Mouse (Mus musculus) liver, embryonic 14.5 days (tissue): ENCODE data around the gene Afdn. TPM values are rescaled to one million over a fixed set of nuclear protein-coding genes. Genes with fewer than 3 reads are reported as not detected.

Experiments used
- ATAC-seq: fragments of 200-750 bp; cut with Nextera tagmentation; 2 replicates; pipeline ENCODE4 v1.8.0; 2017; ENCODE audit warnings: moderate number of reproducible peaks, mild to moderate bottlenecking, moderate library complexity; ENCODE audit not compliant: insufficient read depth
- DNase-seq, 3 experiments: peaks; one replicate each; pipeline ENCODE4 v3.0.0-alpha.2; 2012 to 2013; ENCODE audit warnings: low read depth in 3 of 3, low spot score in 3 of 3
- H3K27ac ChIP-seq: fragments of 300-500 bp; sonication (generic); 2 replicates; pipeline ENCODE4 v1.5.1; 2014; ENCODE audit warnings: moderate library complexity, mild to moderate bottlenecking, control low read depth, inconsistent platforms
- H3K27me3 ChIP-seq: fragments of 300-500 bp; sonication (generic); 2 replicates; pipeline ENCODE4 v1.6.1; 2014; ENCODE audit warnings: mild to moderate bottlenecking, low read length, moderate library complexity; ENCODE audit not compliant: control insufficient read depth, insufficient read depth
- H3K36me3 ChIP-seq: fragments of 300-500 bp; sonication (generic); replicated peaks from 2 replicates; pipeline ENCODE4 v1.6.1; 2014; ENCODE audit warnings: low read depth; ENCODE audit not compliant: control insufficient read depth, insufficient read depth
- H3K4me1 ChIP-seq, 2 experiments: fragments of 200-500 bp in 1 of 2; fragments of 300-500 bp in 1 of 2; sonication (generic) in 1 of 2; replicated peaks; 2 replicates each; pipeline ENCODE4 v1.6.1; 2012 to 2014; ENCODE audit warnings: antibody characterized with exemption in 1 of 2, inconsistent platforms in 1 of 2, low read length in 1 of 2; ENCODE audit not compliant: control insufficient read depth in 2 of 2, insufficient read depth in 2 of 2
- H3K4me2 ChIP-seq: fragments of 300-500 bp; sonication (generic); 2 replicates; pipeline ENCODE4 v1.6.1; 2014; ENCODE audit warnings: low read depth, mild to moderate bottlenecking, control low read depth, moderate library complexity
- H3K4me3 ChIP-seq, 2 experiments: fragments of 200-500 bp in 1 of 2; fragments of 300-500 bp in 1 of 2; sonication (generic) in 1 of 2; 2 replicates each; pipeline ENCODE4 v1.5.1; 2012 to 2014; ENCODE audit warnings: low read depth in 2 of 2, low read length in 2 of 2, mild to moderate bottlenecking in 2 of 2, control low read depth in 1 of 2, inconsistent platforms in 1 of 2, moderate library complexity in 1 of 2; ENCODE audit not compliant: insufficient read depth in 1 of 2
- H3K9ac ChIP-seq: fragments of 300-500 bp; sonication (generic); replicated peaks from 2 replicates; pipeline ENCODE4 v1.6.1; 2014; ENCODE audit warnings: mild to moderate bottlenecking, control low read depth, moderate library complexity
- H3K9me3 ChIP-seq: fragments of 300-500 bp; sonication (generic); 2 replicates; pipeline ENCODE4 v1.6.1; 2016; ENCODE audit warnings: low read length, mixed read lengths; ENCODE audit not compliant: control insufficient read depth
- CTCF ChIP-seq: IDR thresholded peaks from 2 replicates; pipeline ENCODE4 v1.5.1; 2016; ENCODE audit warnings: antibody characterized with exemption, low read depth, control low read depth
- EP300 ChIP-seq: IDR thresholded peaks from 2 replicates; pipeline ENCODE4 v1.6.1; 2016; ENCODE audit warnings: antibody characterized with exemption, low read depth
- WGBS: fragments of 180-500 bp; shearing (Covaris S2); extraction: QIAGEN DNeasy Blood & Tissue Kit; methylation state at CpG from one replicate; pipeline ENCODE4 v1.1.7; 2014; ENCODE audit not compliant: insufficient replicate concordance; 5-methylcytosine and 5-hydroxymethylcytosine counted together
- polyA plus RNA-seq, 2 experiments: library from polyadenylated mRNA; depleted of rRNA in 1 of 2; stranded (reverse) in 1 of 2; unstranded in 1 of 2; fragments of >200 nt; fragmentation: Nextera tagmentation in 1 of 2; extraction: Ambion mirVana in 1 of 2; gene quantifications; 2 replicates each; pipeline versions ENCODE4 v1.2.1 to v1.2.3; 2012 to 2014

Gene Afdn
- polyA plus RNA-seq (2012; rRNA removed): 4.7 and 6.4 TPM in 2 replicates
- polyA plus RNA-seq (2014; fragmentation: Nextera tagmentation; extraction: Ambion mirVana): 7.1 and 7.7 TPM in 2 replicates

DNA sequence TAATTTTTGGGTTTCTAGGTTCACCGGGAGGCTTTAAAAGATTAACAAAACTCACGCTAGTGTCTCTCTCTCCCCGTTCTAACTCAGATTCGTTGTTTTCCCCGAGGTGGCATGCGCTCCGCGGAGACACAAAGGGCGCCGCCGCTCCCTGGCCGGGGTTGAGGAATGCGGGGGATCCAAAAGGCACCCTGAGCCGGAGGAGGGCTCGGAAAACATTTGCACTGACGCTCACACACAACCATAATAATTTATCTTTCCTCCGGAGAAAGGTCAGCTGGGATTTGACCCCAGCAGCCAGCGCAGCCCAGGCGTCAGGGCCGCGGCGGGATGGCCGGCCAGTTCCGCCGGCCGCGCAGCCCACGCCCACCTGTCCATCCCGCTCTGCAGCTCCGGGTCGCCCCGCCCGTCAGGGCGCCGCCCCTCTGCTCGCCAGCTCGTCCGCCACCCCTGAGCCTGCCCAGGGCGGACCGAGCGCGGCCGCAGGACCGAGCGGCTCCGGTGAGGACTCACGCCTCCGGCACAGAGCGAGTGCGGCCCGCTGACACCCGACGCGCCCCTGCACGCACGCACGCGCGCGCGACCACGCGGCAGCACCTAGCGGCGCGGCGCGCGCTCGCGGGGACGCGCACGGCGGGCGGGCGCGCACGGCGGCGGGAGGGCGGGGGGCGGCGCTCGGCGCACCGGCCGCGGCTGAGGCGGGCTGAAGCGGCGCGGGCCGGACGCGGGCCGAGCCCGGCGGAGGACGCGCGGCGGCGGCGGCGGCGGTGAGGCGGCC lies at the start of gene Afdn:
Gene Afdn (plus strand): TSS at position 687 of the 775 bp plus-strand sequence.
- ATAC-seq (peak; percentile 85), DNase-seq (peak in 1 of 3 experiments; percentile 19)
- no peaks in the 10 kb centered on the region for H3K36me3 ChIP-seq
- H3K4me2 ChIP-seq: peak within 1 kb of the TSS; percentile 55
- no peak within 1 kb of the TSS for H3K9ac ChIP-seq
- peak within 1 kb of the TSS; percentile 55 to 68 for H3K4me3 ChIP-seq
- no peaks in the 10 kb centered on the region for H3K9me3 ChIP-seq
- no peaks in the 10 kb centered on the region; a peak in 1 of 4 replicates for H3K4me1 ChIP-seq
- TF ChIP-seq CTCF (no peak), EP300 (no peak)
- H3K27ac ChIP-seq: no peak within 1 kb of the TSS
- under 1% methylated on average over 80 of the region's 108 CpGs for WGBS
- peaks cover 45% of the 10 kb centered on the region for H3K27me3 ChIP-seq

DNA sequence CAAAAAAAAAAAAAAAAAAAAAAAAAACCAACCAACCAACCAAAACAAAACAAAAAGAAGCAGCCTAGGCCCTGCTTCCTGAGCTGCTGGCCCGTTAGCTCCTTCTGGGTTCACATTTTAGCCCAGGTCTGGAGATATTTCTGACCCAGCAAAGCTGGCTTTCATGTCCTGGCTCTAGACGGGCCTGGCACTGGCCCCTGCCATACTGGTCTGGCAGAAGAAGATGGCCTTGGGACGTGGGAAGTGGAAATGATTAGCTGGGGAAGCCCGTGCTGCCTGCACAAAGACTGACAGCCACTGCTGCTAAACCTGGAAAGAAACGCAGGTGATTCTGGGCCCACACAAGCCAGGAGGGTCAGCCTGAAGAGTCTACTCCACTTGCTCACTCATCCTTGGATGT lies 49.2 kb upstream of the Afdn start:
- TF ChIP-seq CTCF (no peak), EP300 (no peak)
- no peak for DNase-seq
- H3K9me3 ChIP-seq: no peaks in the 10 kb centered on the region
- 0 out of 4 replicates have a peak, but pooled peaks cover 0 to 1% of the 10 kb centered on the region in 2 experiments for H3K4me1 ChIP-seq
- H3K27me3 ChIP-seq: no peaks in the 10 kb centered on the region
- no peak for ATAC-seq
- H3K4me3 ChIP-seq: no peak overlapping the region
- no peaks in the 10 kb centered on the region for H3K36me3 ChIP-seq
- no peak overlapping the region for H3K9ac ChIP-seq
- H3K4me2 ChIP-seq: no peak overlapping the region
- 49% methylated on average over 5 of the region's 5 CpGs for WGBS
- H3K27ac ChIP-seq: no peak overlapping the region

DNA sequence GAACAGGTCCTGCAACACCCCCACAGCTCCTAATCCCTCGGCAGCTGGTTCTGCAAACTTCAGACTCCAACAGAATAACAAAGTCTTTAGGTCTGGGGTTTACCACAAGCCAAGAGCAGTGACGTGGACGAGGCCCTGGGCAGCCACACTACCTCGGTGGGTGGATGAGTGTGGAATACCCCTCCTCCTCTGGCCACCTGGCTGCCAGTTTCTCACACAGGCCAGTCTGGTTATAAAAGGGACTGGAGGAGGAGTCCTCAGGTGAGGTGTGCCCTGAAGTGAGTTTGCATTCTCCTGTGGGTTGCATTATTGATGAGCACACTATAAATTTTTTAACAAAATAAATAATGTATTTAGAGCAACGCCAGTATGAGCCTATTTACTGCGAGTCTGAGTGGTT lies 48.2 kb upstream of the Afdn start:
- Histone ChIP-seq H3K36me3 (no peaks in the 10 kb centered on the region), H3K4me3 (no peak overlapping the region), H3K4me1 (no peaks in the 10 kb centered on the region), H3K9ac (no peak overlapping the region), H3K27me3 (no peaks in the 10 kb centered on the region), H3K4me2 (no peak overlapping the region), H3K9me3 (no peaks in the 10 kb centered on the region), H3K27ac (no peak overlapping the region)
- no peak for TF ChIP-seq EP300
- no peak for TF ChIP-seq CTCF
- ATAC-seq (no peak), DNase-seq (no peak)
- 41% methylated on average over 6 of the region's 6 CpGs for WGBS

DNA sequence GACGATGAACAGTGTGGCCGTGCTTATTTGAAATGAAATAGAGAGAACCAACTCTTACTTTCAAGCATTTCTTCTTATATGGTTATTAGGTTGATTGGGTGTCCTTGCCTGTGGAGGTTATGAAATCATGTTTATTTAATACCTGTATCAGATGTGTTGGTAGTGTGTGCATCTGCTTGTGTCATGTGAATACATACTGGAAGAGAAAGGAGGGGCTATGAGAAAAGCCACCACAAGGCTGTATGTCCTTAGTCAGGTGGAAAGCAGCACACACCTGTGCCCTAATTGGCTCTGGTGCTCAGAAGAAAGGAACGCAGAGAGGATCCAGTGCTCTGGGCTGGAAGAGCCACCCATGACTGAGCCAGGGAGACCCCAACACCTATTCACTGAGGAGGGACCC lies 47.8 kb upstream of the Afdn start:
- WGBS: 74% methylated on average over 3 of the region's 3 CpGs
- H3K4me2 ChIP-seq: no peak overlapping the region

DNA sequence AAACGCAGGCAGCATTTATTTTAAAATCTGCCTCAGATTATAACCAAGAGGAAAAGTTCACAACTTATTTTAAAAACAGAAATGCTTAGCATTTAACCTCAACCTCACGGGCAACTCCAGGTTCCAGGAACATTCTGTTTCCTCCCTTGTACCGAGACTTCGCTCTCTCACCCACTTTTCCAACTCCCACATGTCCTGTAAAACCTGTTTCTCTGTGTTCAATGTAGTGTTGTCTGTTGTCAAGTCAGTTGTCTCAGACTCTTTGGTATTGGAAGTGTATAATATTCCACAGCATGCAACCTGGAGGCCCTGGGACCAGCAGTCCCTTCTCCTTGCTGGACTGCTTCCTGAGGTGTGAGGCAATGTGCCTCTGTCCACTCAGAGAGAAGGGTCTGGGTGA lies 46.2 kb upstream of the Afdn start:
- Histone ChIP-seq H3K9me3 (no peaks in the 10 kb centered on the region), H3K4me2 (no peak overlapping the region), H3K4me1 (no peaks in the 10 kb centered on the region), H3K9ac (no peak overlapping the region), H3K4me3 (no peak overlapping the region), H3K27me3 (no peaks in the 10 kb centered on the region), H3K27ac (no peak overlapping the region), H3K36me3 (no peaks in the 10 kb centered on the region)
- 71% methylated on average over 4 of the region's 4 CpGs for WGBS
- no peak for ATAC-seq
- TF ChIP-seq EP300 (no peak), CTCF (no peak)
- DNase-seq: no peak

More for the DNA sequence above, 47.8 kb upstream of the Afdn start:
- H3K27ac ChIP-seq: no peak overlapping the region
- H3K36me3 ChIP-seq: no peaks in the 10 kb centered on the region
- no peak for ATAC-seq
- H3K4me1 ChIP-seq: no peaks in the 10 kb centered on the region
- TF ChIP-seq CTCF (no peak), EP300 (no peak)
- no peaks in the 10 kb centered on the region for H3K9me3 ChIP-seq
- no peak overlapping the region for H3K4me3 ChIP-seq
- DNase-seq: no peak
- no peak overlapping the region for H3K9ac ChIP-seq
- H3K27me3 ChIP-seq: no peaks in the 10 kb centered on the region
